Mouse (Mus musculus): ENCODE data around the gene Tstd2.

GRCm38 (mm10) chr4:46068573-46068972 lies 69.9 kb downstream of the Tstd2 start:
- TF ChIP-seq CTCF (IDR thresholded peaks at IDR 0.05; ENCODE audit: insufficient read depth, low read length) (no peak), POLR2A (IDR thresholded peaks at IDR 0.05; ENCODE audit: borderline replicate concordance, extremely low read depth, low read depth, low read length) (no peak)
